Mouse (Mus musculus): Measurements from ENCODE around the gene Mrln. TPM values are rescaled to one million over a fixed set of nuclear protein-coding genes. Genes with fewer than 3 reads are reported as not detected.

The Mrln gene
- polyA plus RNA-seq, 1 experiment from 2014 or later, result 73.9 TPM

DNA sequence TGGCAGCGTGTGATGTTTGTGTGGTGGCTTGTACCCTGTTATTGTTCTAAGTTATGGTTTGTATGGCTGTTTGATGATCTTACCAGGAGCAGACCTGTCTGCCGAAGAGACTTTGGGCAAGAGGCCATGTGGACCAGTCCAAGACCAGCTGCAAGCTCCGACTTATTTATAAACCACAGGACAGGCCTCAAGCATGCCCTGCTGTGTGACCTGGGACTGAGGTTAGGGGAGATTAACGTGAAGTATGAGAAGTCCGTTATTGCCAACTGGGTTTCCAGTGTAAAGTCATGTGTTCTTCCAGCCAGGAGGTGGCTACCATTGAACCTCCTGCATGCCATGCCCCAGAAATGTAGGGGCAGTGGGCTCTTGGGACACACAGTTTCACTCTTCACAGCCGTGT lies 25.9 kb downstream of the Mrln start:
- H3K9me3 ChIP-seq (ENCODE audit: control insufficient read depth, low read length), result no peaks in the 10 kb centered on the region
- no peak overlapping the region for H3K9ac ChIP-seq (ENCODE audit: low read depth, low read length)
- WGBS, result 82% methylated on average over 6 of the region's 6 CpGs
- no peaks in the 10 kb centered on the region for H3K27me3 ChIP-seq (replicated peaks; ENCODE audit: control insufficient read depth, insufficient read depth, low read length)
- H3K4me3 ChIP-seq (ENCODE audit: low read depth, low read length), result no peak overlapping the region
- H3K4me1 ChIP-seq (ENCODE audit: control insufficient read depth, insufficient read depth, low read length), result no peaks in the 10 kb centered on the region
- DNase-seq (ENCODE audit: low spot score) (no peak), ATAC-seq (ENCODE audit: low read depth) (no peak)
- H3K4me2 ChIP-seq (ENCODE audit: low read depth, low read length), result no peak overlapping the region
- H3K27ac ChIP-seq (replicated peaks; ENCODE audit: low read depth, low read length), result no peak overlapping the region
- H3K36me3 ChIP-seq (ENCODE audit: control insufficient read depth, insufficient read depth, low read length), result no peaks in the 10 kb centered on the region

DNA sequence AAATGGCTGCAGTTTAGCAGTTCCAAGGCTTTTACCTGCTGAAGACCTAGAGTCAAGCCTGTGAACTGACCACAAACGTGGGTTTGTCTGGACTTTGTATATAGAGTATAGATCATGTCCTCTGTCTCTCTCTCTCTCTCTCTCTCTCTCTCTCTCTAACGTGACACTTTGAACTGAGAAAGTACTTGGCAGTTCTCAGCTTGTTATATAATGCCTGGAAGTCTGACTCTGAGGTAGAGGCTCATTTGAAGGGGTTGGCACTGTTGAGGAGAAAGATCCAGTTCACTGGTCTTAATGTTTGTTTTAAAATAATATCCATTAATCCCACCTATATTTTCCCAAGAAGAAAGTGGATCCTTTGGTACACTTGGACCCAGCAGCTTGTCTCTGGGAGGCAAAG lies 33.5 kb downstream of the Mrln start:
- 52% methylated on average over 2 of the region's 2 CpGs for WGBS
- DNase-seq (ENCODE audit: low spot score) (no peak), ATAC-seq (ENCODE audit: low read depth) (no peak)
- Histone ChIP-seq H3K4me1 (ENCODE audit: control insufficient read depth, insufficient read depth, low read length) (no peaks in the 10 kb centered on the region), H3K9me3 (ENCODE audit: control insufficient read depth, low read length) (no peaks in the 10 kb centered on the region), H3K27ac (replicated peaks; ENCODE audit: low read depth, low read length) (no peak overlapping the region), H3K4me2 (ENCODE audit: low read depth, low read length) (no peak overlapping the region), H3K4me3 (ENCODE audit: low read depth, low read length) (no peak overlapping the region), H3K9ac (ENCODE audit: low read depth, low read length) (no peak overlapping the region), H3K27me3 (replicated peaks; ENCODE audit: control insufficient read depth, insufficient read depth, low read length) (0 out of 2 replicates have a peak, but pooled peaks cover 4% of the 10 kb centered on the region), H3K36me3 (ENCODE audit: control insufficient read depth, insufficient read depth, low read length) (no peaks in the 10 kb centered on the region)

DNA sequence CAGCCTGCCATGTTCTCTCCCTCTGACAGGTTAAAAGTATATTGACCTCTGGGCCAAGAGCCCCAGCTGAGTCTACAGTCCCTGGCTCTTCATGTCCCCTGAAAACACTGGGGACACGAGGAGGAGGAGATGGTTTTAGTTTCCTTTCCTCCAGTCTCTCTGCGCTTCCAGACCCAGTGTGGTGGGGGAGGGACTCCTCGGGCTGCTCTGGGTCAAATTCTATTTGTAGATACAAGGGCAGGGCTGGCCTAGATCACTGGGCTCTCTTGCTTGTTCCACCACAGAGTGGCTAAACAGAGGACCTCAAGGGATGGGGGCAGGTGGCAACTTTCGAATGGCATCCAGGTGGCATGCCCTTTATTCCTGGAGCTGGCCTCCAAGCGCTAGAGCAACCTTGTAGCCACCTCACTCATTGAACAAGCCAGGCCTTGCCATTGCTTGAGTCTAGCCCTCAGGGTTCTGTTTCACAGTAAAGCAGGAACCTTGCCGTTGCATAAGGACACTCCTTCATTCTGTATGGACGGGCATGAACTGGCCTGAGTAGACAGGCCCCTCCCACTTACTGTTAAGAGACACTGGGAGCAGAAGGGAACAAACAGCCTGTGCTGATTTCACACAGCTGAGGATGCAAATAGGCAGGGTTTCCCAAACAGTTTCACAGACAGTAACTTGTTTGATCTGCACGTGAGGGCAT lies 38.4 kb downstream of the Mrln start:
- no peak for ATAC-seq (ENCODE audit: low read depth)
- DNase-seq (ENCODE audit: low spot score), result no peak
- Histone ChIP-seq H3K4me2 (ENCODE audit: low read depth, low read length) (no peak overlapping the region), H3K4me1 (ENCODE audit: control insufficient read depth, insufficient read depth, low read length) (0 out of 2 replicates have a peak, but pooled peaks cover 9% of the 10 kb centered on the region), H3K27me3 (replicated peaks; ENCODE audit: control insufficient read depth, insufficient read depth, low read length) (peaks cover 36% of the 10 kb centered on the region), H3K36me3 (ENCODE audit: control insufficient read depth, insufficient read depth, low read length) (no peaks in the 10 kb centered on the region), H3K27ac (replicated peaks; ENCODE audit: low read depth, low read length) (no peak overlapping the region), H3K4me3 (ENCODE audit: low read depth, low read length) (no peak overlapping the region), H3K9ac (ENCODE audit: low read depth, low read length) (no peak overlapping the region), H3K9me3 (ENCODE audit: control insufficient read depth, low read length) (no peaks in the 10 kb centered on the region)
- 39% methylated on average over 8 of the region's 8 CpGs for WGBS

DNA sequence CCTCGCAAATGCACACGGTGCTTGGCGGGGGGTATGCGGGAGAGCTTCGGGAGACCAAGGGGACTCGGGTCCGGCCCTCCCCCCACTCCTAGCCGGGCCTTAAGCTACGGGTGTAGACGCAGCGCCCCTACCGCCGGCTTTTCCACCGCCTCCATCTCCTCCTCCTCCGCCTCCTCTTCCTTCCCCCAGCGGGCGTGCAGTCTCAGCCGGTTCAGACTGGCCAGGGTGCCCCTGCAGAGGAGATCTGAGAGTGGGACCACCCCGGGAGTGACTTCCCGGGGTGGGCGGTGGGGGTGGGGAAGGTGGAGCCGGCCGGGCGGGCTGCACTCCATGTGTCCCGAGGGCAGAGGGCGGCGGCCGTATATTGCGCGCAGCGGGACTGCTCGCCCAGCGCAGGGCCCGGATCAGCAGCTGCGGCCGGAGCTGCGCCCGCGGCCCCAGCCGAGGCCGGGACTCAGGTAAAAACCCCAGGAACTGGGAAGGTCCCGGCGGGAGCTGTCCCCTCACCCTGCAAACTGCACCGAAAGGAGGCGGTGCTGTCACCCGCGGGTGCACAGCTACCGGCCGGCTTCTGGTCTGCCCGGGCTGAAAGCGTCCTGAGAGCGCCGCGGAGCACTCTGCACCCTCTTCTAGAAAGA lies 40.6 kb downstream of the Mrln start, which contains the start of gene Slc16a9:
TSS of gene Slc16a9 (plus strand) at position 180 of the 638 bp plus-strand sequence.
- peak; percentile 85 for DNase-seq (ENCODE audit: low spot score)
- H3K9me3 ChIP-seq (ENCODE audit: control insufficient read depth, low read length), result no peaks in the 10 kb centered on the region
- H3K27ac ChIP-seq (replicated peaks; ENCODE audit: low read depth, low read length), result no peak within 1 kb of the TSS
- H3K4me2 ChIP-seq (ENCODE audit: low read depth, low read length), result peak within 1 kb of the TSS; percentile 96
- peak within 1 kb of the TSS; percentile 62 for H3K4me3 ChIP-seq (ENCODE audit: low read depth, low read length)
- H3K36me3 ChIP-seq (ENCODE audit: control insufficient read depth, insufficient read depth, low read length), result no peaks in the 10 kb centered on the region
- peak; percentile 94 for ATAC-seq (ENCODE audit: low read depth)
- peak within 1 kb of the TSS; percentile 73 for H3K9ac ChIP-seq (ENCODE audit: low read depth, low read length)
- WGBS, result 0% methylated on average over 33 of the region's 54 CpGs
- peaks cover 36% of the 10 kb centered on the region for H3K27me3 ChIP-seq (replicated peaks; ENCODE audit: control insufficient read depth, insufficient read depth, low read length)
- 0 out of 2 replicates have a peak, but pooled peaks cover 9% of the 10 kb centered on the region for H3K4me1 ChIP-seq (ENCODE audit: control insufficient read depth, insufficient read depth, low read length)

DNA sequence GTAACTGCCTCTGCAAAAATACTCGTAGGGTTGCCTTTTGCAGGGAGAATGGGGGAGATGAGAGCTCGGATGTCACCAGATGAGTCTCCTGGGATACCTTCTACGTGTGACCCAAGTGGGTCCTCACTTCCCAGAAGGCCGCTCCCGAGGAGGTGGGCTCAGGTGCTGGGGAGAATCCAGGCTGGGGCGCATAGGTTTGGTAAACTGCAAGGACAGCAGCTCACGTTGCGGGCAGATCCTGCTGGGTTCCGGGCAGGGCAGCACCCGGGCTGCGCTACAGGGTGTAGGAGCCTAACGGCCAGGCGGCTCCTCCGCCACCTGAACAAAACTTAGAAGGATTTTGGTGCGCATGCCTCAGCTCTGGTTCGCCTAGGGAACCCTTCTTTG lies 41.1 kb downstream of the Mrln start:
- H3K9ac ChIP-seq (ENCODE audit: low read depth, low read length), result peak overlapping the region; percentile 73
- under 1% methylated on average over 16 of the region's 16 CpGs for WGBS
- H3K27me3 ChIP-seq (replicated peaks; ENCODE audit: control insufficient read depth, insufficient read depth, low read length), result peaks cover 36% of the 10 kb centered on the region
- no peak overlapping the region for H3K27ac ChIP-seq (replicated peaks; ENCODE audit: low read depth, low read length)
- 0 out of 2 replicates have a peak, but pooled peaks cover 9% of the 10 kb centered on the region for H3K4me1 ChIP-seq (ENCODE audit: control insufficient read depth, insufficient read depth, low read length)
- peak overlapping the region; percentile 62 for H3K4me3 ChIP-seq (ENCODE audit: low read depth, low read length)
- 0 out of 2 replicates have a peak, but pooled peaks have one; percentile 23 for ATAC-seq (ENCODE audit: low read depth)
- DNase-seq (ENCODE audit: low spot score), result no peak
- H3K9me3 ChIP-seq (ENCODE audit: control insufficient read depth, low read length), result no peaks in the 10 kb centered on the region
- H3K36me3 ChIP-seq (ENCODE audit: control insufficient read depth, insufficient read depth, low read length), result no peaks in the 10 kb centered on the region
- peak overlapping the region; percentile 96 for H3K4me2 ChIP-seq (ENCODE audit: low read depth, low read length)

DNA sequence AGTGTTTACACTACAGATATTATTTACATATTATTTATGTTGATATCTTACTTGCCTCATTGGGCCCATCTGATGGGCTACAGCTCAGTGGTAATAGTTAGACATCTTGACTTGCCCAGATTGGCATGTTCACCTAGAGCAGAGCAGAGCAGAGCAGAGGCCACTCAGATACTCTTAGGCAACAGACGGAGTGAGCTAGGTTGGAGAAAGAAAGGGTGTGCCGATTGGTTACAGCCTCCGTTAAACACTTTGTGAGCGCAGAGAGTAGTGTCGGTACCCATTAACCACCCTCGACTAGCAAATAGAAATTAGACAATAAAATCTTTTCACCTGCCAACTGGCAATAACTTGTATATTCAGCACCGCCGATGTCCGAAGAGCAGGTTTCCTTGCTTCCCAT lies 41.6 kb downstream of the Mrln start:
- H3K4me3 ChIP-seq (ENCODE audit: low read depth, low read length), result peak overlapping the region; percentile 62
- no peak overlapping the region for H3K27ac ChIP-seq (replicated peaks; ENCODE audit: low read depth, low read length)
- H3K27me3 ChIP-seq (replicated peaks; ENCODE audit: control insufficient read depth, insufficient read depth, low read length), result peaks cover 36% of the 10 kb centered on the region
- peak overlapping the region; percentile 96 for H3K4me2 ChIP-seq (ENCODE audit: low read depth, low read length)
- DNase-seq (ENCODE audit: low spot score) (no peak), ATAC-seq (ENCODE audit: low read depth) (no peak)
- H3K4me1 ChIP-seq (ENCODE audit: control insufficient read depth, insufficient read depth, low read length), result 0 out of 2 replicates have a peak, but pooled peaks cover 9% of the 10 kb centered on the region
- no peaks in the 10 kb centered on the region for H3K36me3 ChIP-seq (ENCODE audit: control insufficient read depth, insufficient read depth, low read length)
- no peaks in the 10 kb centered on the region for H3K9me3 ChIP-seq (ENCODE audit: control insufficient read depth, low read length)
- WGBS, result 32% methylated on average over 9 of the region's 9 CpGs
- H3K9ac ChIP-seq (ENCODE audit: low read depth, low read length), result 0 out of 2 replicates have a peak overlapping the region, but pooled peaks have one; percentile 73

DNA sequence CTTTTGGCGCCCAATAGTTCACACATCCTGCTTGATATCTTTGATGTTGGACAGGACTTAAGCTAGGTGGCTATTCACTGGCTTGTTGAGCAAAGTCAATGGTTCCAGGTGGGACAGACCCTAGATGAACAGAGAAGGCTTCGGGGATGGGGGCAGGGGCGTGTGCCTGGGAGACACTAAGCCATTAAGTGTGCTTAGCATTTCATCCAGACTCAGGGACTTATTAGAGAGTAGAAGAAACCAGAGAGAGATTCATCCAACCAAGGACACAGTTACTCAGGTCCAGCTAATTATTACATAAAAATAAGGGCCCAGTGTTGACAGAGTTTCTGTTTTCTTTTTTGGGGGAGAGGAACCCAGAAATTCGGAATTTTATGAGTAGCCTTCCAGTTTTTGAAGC lies 45.9 kb downstream of the Mrln start:
- ATAC-seq (ENCODE audit: low read depth), result no peak
- Histone ChIP-seq H3K4me1 (ENCODE audit: control insufficient read depth, insufficient read depth, low read length) (0 out of 2 replicates have a peak, but pooled peaks cover 3% of the 10 kb centered on the region), H3K27ac (replicated peaks; ENCODE audit: low read depth, low read length) (no peak overlapping the region), H3K27me3 (replicated peaks; ENCODE audit: control insufficient read depth, insufficient read depth, low read length) (peaks cover 10% of the 10 kb centered on the region), H3K36me3 (ENCODE audit: control insufficient read depth, insufficient read depth, low read length) (no peaks in the 10 kb centered on the region), H3K4me2 (ENCODE audit: low read depth, low read length) (no peak overlapping the region), H3K4me3 (ENCODE audit: low read depth, low read length) (no peak overlapping the region), H3K9ac (ENCODE audit: low read depth, low read length) (no peak overlapping the region), H3K9me3 (ENCODE audit: control insufficient read depth, low read length) (no peaks in the 10 kb centered on the region)
- no peak for DNase-seq (ENCODE audit: low spot score)
- WGBS, result 82% methylated on average over 4 of the region's 4 CpGs

DNA sequence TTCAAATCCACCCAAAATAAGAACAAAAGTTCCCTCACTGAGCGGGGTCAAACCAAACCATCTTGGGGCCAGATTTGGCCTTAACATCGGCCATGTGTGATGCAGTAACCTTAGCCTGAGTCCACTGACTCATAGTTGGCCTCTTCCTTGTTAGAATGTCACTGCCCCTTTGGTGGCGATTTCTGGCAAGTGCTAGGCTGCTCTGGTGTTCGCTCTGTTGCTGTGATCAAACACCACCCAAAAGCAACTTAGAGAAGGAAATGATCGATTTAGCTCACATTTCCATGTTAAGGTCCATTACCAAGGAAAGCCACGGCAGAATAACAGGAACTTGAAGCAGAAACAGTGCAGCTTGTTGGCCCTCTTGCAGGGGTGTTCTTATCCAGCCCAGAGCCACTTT lies 46.3 kb downstream of the Mrln start:
- H3K27ac ChIP-seq (replicated peaks; ENCODE audit: low read depth, low read length), result no peak overlapping the region
- H3K36me3 ChIP-seq (ENCODE audit: control insufficient read depth, insufficient read depth, low read length), result no peaks in the 10 kb centered on the region
- H3K4me3 ChIP-seq (ENCODE audit: low read depth, low read length), result no peak overlapping the region
- no peaks in the 10 kb centered on the region for H3K9me3 ChIP-seq (ENCODE audit: control insufficient read depth, low read length)
- H3K4me1 ChIP-seq (ENCODE audit: control insufficient read depth, insufficient read depth, low read length), result no peaks in the 10 kb centered on the region
- WGBS, result 73% methylated on average over 6 of the region's 6 CpGs
- ATAC-seq (ENCODE audit: low read depth), result no peak
- H3K27me3 ChIP-seq (replicated peaks; ENCODE audit: control insufficient read depth, insufficient read depth, low read length), result peaks cover 6% of the 10 kb centered on the region
- DNase-seq (ENCODE audit: low spot score), result no peak
- no peak overlapping the region for H3K4me2 ChIP-seq (ENCODE audit: low read depth, low read length)
- H3K9ac ChIP-seq (ENCODE audit: low read depth, low read length), result no peak overlapping the region
